Mouse (Mus musculus) inflammation-experienced regulatory T-cells, adult 16 weeks (primary cell): Measurements from ENCODE around the gene Efr3b. TPM values are rescaled to one million over a fixed set of nuclear protein-coding genes. Genes with fewer than 3 reads are reported as not detected.

ENCODE experiments used
- polyA plus RNA-seq: library from polyadenylated mRNA; unstranded; fragments of 100-300 nt; shearing (Covaris generic); gene quantifications from one replicate; pipeline ENCODE4 v1.2.1, GENCODE M21; 2017

The Efr3b gene
- 0.27 TPM for polyA plus RNA-seq

DNA sequence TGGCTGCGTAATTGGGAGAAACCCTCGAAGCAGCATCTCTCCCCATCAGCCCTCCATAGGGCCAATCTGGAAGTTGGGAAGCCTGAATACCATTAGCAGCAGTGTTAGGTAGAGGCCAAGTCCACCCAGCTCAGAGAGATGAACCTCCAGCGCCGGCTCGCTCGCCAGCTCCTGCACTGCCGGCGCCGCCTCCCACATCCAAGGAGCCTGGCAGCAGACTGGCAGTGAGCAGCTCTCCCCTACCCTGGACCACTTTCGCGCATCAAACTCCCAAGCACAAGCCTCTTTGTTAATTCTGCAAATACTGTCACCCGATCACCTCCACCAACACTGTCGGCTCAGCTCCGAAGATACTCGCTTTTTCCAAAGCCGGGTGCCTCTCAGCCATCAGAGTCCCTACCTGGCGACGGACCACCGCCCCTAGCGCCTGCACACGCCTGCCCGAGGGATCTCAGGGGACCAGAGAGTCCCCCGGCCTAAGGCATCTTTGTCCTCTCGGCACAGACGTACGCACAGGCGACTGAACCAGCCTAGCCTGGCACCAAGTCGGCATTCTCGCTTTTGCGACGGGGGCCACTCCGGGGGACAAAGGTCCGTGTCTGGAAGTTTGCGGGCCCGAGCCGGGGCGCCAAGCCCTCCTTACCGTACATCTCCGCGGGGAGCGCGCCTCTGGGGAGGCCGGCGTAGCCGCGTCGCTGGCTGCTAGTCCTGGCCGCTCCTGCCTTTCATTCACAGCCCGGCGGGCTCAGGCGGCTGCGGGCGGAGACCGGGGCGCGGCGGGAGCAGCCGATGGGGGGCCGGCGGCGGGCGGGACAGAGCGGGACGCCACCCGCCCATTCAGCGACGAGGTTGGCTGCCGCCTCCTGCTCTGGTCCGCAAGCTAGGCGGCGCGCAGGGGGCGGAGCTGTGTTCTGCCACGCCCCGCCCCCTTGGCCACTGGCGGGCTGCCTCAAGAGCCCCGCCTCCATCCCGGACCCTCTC is at the start of gene Efr3b:
Gene Efr3b (minus strand): TSS at position 855 of the 981 bp plus-strand sequence.

DNA sequence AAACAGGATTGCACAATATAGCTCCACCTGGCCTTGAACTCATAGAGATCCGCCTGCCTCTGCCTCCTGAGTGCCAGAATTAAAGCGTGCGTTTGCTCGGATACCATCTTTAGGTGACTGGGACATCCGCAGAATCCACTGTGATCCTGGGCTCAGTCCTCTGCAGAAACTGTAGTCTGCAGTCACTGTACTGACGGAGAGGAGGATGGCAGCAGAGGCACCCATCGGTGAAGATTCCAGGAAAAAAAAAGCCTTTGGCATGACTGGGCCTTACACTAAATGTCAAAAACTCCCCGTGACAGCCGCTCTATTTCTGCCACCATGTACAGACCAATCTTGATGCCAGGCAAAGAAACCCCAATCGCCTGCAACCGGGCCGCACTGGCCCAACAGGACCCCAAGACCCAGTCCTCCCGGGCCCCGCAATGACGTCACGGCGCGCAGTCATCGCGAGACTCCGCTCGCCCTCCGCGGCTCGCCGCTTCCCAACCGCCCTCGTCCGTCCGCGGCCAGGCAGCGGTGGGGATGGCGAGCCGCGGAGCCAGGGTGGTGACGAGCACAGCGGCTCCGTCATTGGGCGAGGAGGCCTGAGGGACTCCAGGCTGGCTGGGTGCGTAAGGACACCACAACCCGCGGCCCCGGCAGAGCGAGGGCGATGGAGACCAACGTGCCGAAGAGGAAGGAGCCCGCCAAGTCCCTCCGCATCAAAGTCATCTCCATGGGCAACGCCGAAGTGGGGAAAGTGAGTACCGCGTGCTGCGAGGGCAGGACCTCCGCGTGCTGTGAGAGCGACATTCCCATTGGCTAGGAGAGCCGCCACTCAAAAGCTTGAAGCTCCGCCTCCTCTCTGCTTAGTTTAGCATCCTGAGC is 43.7 kb upstream of the Efr3b start, which contains the start of gene Dnajc27:
Gene Dnajc27 (plus strand): TSS at position 452 of the 870 bp plus-strand sequence.

DNA sequence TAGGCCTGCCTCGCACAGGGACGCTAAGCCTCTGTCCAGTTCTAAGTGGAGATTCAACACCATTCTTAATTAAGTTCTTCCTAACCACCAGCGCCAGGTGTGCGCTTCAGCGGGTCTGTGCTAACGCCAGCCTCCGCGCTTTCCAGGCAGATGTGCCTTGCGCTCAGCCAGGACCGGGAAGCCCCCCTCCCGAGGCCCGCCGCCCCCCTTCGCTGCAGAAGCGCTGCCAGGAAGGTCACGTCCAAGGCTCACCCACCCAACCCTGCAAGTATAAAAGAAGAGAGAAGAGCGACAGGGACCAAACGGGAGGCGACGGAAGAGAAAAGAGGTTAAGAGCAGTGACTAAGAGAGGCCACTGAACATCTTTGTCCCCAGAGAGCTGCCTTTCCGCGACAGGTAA is 84.1 kb downstream of the Efr3b start, which contains the start of gene Pomc:
Gene Pomc (plus strand): TSS at position 301 of the 400 bp plus-strand sequence.

Other genes with a start within 250 kb of the Efr3b start
- gene Dnmt3a, start 232.9 kb downstream of the Efr3b start, polyA plus RNA-seq: 39.4 TPM
- gene Pomc, start 84.0 kb downstream of the Efr3b start, polyA plus RNA-seq: 1.7 TPM
- 13.6 TPM for gene Dnajc27, start 43.7 kb upstream of the Efr3b start, polyA plus RNA-seq
- gene Adcy3, start 94.2 kb upstream of the Efr3b start, polyA plus RNA-seq: 4.9 TPM
- gene Ptrhd1, start 195.1 kb upstream of the Efr3b start, polyA plus RNA-seq: 4.2 TPM
- 33.2 TPM for gene Cenpo, start 195.4 kb upstream of the Efr3b start, polyA plus RNA-seq